Mouse (Mus musculus) spleen, adult 2 months (tissue): ENCODE data around the gene Extl1.

ENCODE experiments used
- CTCF ChIP-seq: fragments of 200-500 bp; IDR thresholded peaks from 2 replicates; pipeline ENCODE4 v1.5.1; 2011; ENCODE audit warnings: mild to moderate bottlenecking, inconsistent platforms; ENCODE audit not compliant: insufficient read depth, insufficient read length, insufficient replicate concordance; ENCODE audit errors: extremely low read depth
- POLR2A ChIP-seq: fragments of 200-500 bp; IDR thresholded peaks from 2 replicates; pipeline ENCODE4 v1.6.1; 2011; ENCODE audit warnings: low read depth, low read length, inconsistent platforms

GRCm38 (mm10) chr4:134374306-134374705 lies 9.3 kb downstream of the Extl1 start:
- no peak for TF ChIP-seq CTCF
- TF ChIP-seq POLR2A = no peak
